Comparison of ENCODE assay signal across 8 mouse cellular contexts in the genomic region with DNA sequence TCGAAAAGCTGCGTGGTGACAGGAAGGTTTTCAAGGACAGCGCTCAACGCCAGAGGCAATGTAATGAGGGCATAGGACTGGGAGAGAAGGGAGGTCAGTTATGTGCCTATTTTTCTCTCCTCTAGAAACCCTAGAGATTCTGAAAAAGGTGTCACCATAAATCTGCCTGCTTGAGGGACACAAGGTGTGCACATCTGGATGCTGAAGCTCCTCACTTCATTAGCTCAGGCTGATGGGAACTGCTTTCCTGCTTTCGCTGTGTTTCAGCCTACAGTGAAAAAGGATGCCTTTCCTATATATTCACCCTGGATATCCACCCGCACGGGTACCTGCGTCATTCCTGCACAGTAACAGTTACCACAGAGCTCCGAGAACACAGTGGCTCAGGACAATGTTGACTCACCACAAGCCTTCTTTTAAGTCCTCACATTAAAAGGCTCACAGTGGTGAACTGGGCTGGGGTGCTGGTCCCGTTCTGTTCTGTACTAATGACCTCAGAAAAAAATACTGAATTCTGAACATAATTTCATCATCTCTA.
A peak's percentile ranks its signal among the peaks of the same experiment; 100 is the strongest.
DNase-seq lines count a peak whose midpoint lies in the region; ATAC-seq lines count a peak whose summit lies in the region.

No protein-coding gene starts in this region.

- no peak overlapping the region for H3K9ac ChIP-seq in kidney, embryonic 15.5 days
- no peak overlapping the region for H3K9ac ChIP-seq in embryonic facial prominence, embryonic 12.5 days
- H3K9ac ChIP-seq in hindbrain, embryonic 16.5 days (ENCODE audit: low read depth, low read length) = no peak overlapping the region
- 0 out of 2 replicates have a peak overlapping the region, but pooled peaks have one; percentile 88 for H3K9ac ChIP-seq in neural tube, embryonic 12.5 days

- no peak overlapping the region for H3K4me3 ChIP-seq in kidney, embryonic 15.5 days (replicated peaks)
- no peak overlapping the region for H3K4me3 ChIP-seq in embryonic facial prominence, embryonic 12.5 days
- H3K4me3 ChIP-seq in hindbrain, embryonic 16.5 days (ENCODE audit: low read length) = no peak overlapping the region; the same call in 1 of the 2 replicates
- no peak overlapping the region for H3K4me3 ChIP-seq in neural tube, embryonic 12.5 days

- H3K4me2 ChIP-seq in kidney, embryonic 15.5 days = peak overlapping the region; percentile 67
- peak overlapping the region; percentile 66 for H3K4me2 ChIP-seq in embryonic facial prominence, embryonic 12.5 days (replicated peaks)
- H3K4me2 ChIP-seq in hindbrain, embryonic 16.5 days (ENCODE audit: low read length) = peak overlapping the region; percentile 88
- H3K4me2 ChIP-seq in neural tube, embryonic 12.5 days (replicated peaks) = peak overlapping the region; percentile 76; the same call in 1 of the 2 replicates

- no peaks in the 10 kb centered on the region for H3K36me3 ChIP-seq in kidney, embryonic 15.5 days
- H3K36me3 ChIP-seq in embryonic facial prominence, embryonic 12.5 days = no peaks in the 10 kb centered on the region
- H3K36me3 ChIP-seq in hindbrain, embryonic 16.5 days (ENCODE audit: control insufficient read depth, insufficient read depth, low read length) = no peaks in the 10 kb centered on the region
- H3K36me3 ChIP-seq in neural tube, embryonic 12.5 days = no peaks in the 10 kb centered on the region

- no peak for DNase-seq in kidney, adult 18-20 months
- no peak for DNase-seq in layer of hippocampus, postnatal 14 days (ENCODE audit: low spot score in 2 of 2)
- no peak for DNase-seq in urinary bladder, postnatal 25 days (ENCODE audit: low spot score)
- DNase-seq in ovary, postnatal 14 days (ENCODE audit: low spot score) = no peak

- 63% methylated on average over 10 of the region's 10 CpGs for WGBS in kidney, embryonic 15.5 days
- 70% methylated on average over 10 of the region's 10 CpGs for WGBS in embryonic facial prominence, embryonic 12.5 days
- WGBS in hindbrain, embryonic 16.5 days = 56% methylated on average over 10 of the region's 10 CpGs
- 68% methylated on average over 10 of the region's 10 CpGs for WGBS in neural tube, embryonic 12.5 days

- H3K27ac ChIP-seq in kidney, embryonic 15.5 days = peak overlapping the region; percentile 96
- peak overlapping the region; percentile 93; the same call in 1 of the 2 replicates for H3K27ac ChIP-seq in embryonic facial prominence, embryonic 12.5 days
- H3K27ac ChIP-seq in hindbrain, embryonic 16.5 days (ENCODE audit: low read depth, low read length) = peak overlapping the region; percentile 90
- H3K27ac ChIP-seq in neural tube, embryonic 12.5 days = peak overlapping the region; percentile 57; the same call in 1 of the 2 replicates

- H3K4me1 ChIP-seq in kidney, embryonic 15.5 days = peaks cover 53% of the 10 kb centered on the region
- H3K4me1 ChIP-seq in embryonic facial prominence, embryonic 12.5 days = peaks cover 37% of the 10 kb centered on the region
- peaks cover 24% of the 10 kb centered on the region for H3K4me1 ChIP-seq in hindbrain, embryonic 16.5 days (ENCODE audit: control insufficient read depth, insufficient read depth, low read depth, low read length)
- H3K4me1 ChIP-seq in neural tube, embryonic 12.5 days = peaks cover 41% of the 10 kb centered on the region

- no peak for ATAC-seq in kidney, embryonic 15.5 days (replicated peaks; ENCODE audit: low FRiP score)
- ATAC-seq in embryonic facial prominence, embryonic 12.5 days (ENCODE audit: insufficient number of reproducible peaks, insufficient read depth, low FRiP score, low TSS enrichment) = no peak
- no peak; the same call in 1 of the 2 replicates for ATAC-seq in hindbrain, embryonic 16.5 days
- ATAC-seq in neural tube, embryonic 12.5 days (ENCODE audit: low FRiP score, low read depth) = peak; percentile 8; the same call in 1 of the 2 replicates

- no peaks in the 10 kb centered on the region for H3K9me3 ChIP-seq in kidney, embryonic 15.5 days (replicated peaks)
- no peaks in the 10 kb centered on the region for H3K9me3 ChIP-seq in embryonic facial prominence, embryonic 12.5 days
- no peaks in the 10 kb centered on the region for H3K9me3 ChIP-seq in hindbrain, embryonic 16.5 days (ENCODE audit: control insufficient read depth, low read length)
- no peaks in the 10 kb centered on the region for H3K9me3 ChIP-seq in neural tube, embryonic 12.5 days

- no peaks in the 10 kb centered on the region for H3K27me3 ChIP-seq in kidney, embryonic 15.5 days
- no peaks in the 10 kb centered on the region for H3K27me3 ChIP-seq in embryonic facial prominence, embryonic 12.5 days
- H3K27me3 ChIP-seq in hindbrain, embryonic 16.5 days (replicated peaks; ENCODE audit: control insufficient read depth, insufficient read depth, low read length) = no peaks in the 10 kb centered on the region
- no peaks in the 10 kb centered on the region for H3K27me3 ChIP-seq in neural tube, embryonic 12.5 days (replicated peaks)
